Mouse (Mus musculus) hindbrain, embryonic 15.5 days (tissue): ENCODE results near the gene Eif4h. TPM values are rescaled to one million over a fixed set of nuclear protein-coding genes. Genes with fewer than 3 reads are reported as not detected.
A peak's percentile ranks its signal among the peaks of the same experiment; 100 is the strongest.

Experiments used
- ATAC-seq: fragments of 200-750 bp; cut with Nextera tagmentation; 2 replicates; pipeline ENCODE4 v1.8.0; 2017; ENCODE audit warnings: low read depth, moderate number of reproducible peaks, moderate TSS enrichment; ENCODE audit not compliant: low FRiP score
- H3K27ac ChIP-seq: fragments of 300-500 bp; sonication (generic); replicated peaks from 2 replicates; pipeline ENCODE4 v1.5.1; 2015; ENCODE audit warnings: mild to moderate bottlenecking, inconsistent platforms
- H3K27me3 ChIP-seq: fragments of 300-500 bp; sonication (generic); 2 replicates; pipeline ENCODE4 v1.6.1; 2015; ENCODE audit warnings: control low read depth, inconsistent platforms
- H3K36me3 ChIP-seq: fragments of 300-500 bp; sonication (generic); 2 replicates; pipeline ENCODE4 v1.6.1; 2015; ENCODE audit warnings: control low read depth, inconsistent platforms
- H3K4me1 ChIP-seq: fragments of 300-500 bp; sonication (generic); replicated peaks from 2 replicates; pipeline ENCODE4 v1.6.1; 2015; ENCODE audit warnings: control low read depth, inconsistent platforms
- H3K4me2 ChIP-seq: fragments of 300-500 bp; sonication (generic); 2 replicates; pipeline ENCODE4 v1.6.1; 2015; ENCODE audit warnings: moderate library complexity, mild to moderate bottlenecking, inconsistent platforms
- H3K4me3 ChIP-seq: fragments of 300-500 bp; sonication (generic); 2 replicates; pipeline ENCODE4 v1.5.1; 2015; ENCODE audit warnings: mild to moderate bottlenecking, inconsistent platforms
- H3K9ac ChIP-seq: fragments of 300-500 bp; sonication (generic); 2 replicates; pipeline ENCODE4 v1.6.1; 2015; ENCODE audit warnings: inconsistent platforms
- H3K9me3 ChIP-seq: fragments of 300-500 bp; sonication (generic); 2 replicates; pipeline ENCODE4 v1.6.1; 2016; ENCODE audit warnings: control low read depth, inconsistent platforms
- WGBS: fragments of 180-500 bp; shearing (Covaris S2); methylation state at CpG from one replicate; pipeline ENCODE4 v1.1.7; 2015; 5-methylcytosine and 5-hydroxymethylcytosine counted together
- polyA plus RNA-seq: library from polyadenylated mRNA; unstranded; fragments of >200 nt; fragmentation: Nextera tagmentation; extraction: Ambion mirVana; gene quantifications from 2 replicates; pipeline ENCODE4 v1.2.1, GENCODE M21; 2015

The Eif4h gene
- polyA plus RNA-seq, 1 experiment from 2014 or later: 336 TPM

DNA sequence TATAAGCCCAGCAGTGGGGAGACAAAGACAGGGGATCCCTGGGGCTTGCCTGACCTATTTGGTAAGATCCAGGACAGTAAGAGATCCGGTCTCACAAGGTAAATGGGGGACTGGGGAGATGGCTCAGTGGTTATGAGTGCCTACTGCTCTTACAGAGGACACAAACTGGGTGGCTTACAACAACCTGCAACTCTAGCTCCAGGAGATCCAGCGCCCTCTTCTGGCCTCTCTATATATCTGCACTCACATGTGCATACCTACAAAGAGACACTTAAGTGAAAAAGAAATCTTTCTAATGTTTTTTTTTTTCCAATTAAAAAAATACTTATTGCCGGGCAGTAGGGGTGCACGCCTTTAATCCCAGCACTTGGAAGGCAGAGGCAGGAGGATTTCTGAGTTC lies 7.2 kb upstream of the Eif4h start:
- H3K27ac ChIP-seq: no peak overlapping the region
- no peak overlapping the region for H3K4me2 ChIP-seq
- no peaks in the 10 kb centered on the region for H3K27me3 ChIP-seq
- 78% methylated on average over 4 of the region's 4 CpGs for WGBS
- H3K36me3 ChIP-seq: no peaks in the 10 kb centered on the region
- H3K9me3 ChIP-seq: no peaks in the 10 kb centered on the region
- no peak overlapping the region for H3K4me3 ChIP-seq
- no peak for ATAC-seq
- no peak overlapping the region for H3K9ac ChIP-seq
- no peaks in the 10 kb centered on the region for H3K4me1 ChIP-seq

DNA sequence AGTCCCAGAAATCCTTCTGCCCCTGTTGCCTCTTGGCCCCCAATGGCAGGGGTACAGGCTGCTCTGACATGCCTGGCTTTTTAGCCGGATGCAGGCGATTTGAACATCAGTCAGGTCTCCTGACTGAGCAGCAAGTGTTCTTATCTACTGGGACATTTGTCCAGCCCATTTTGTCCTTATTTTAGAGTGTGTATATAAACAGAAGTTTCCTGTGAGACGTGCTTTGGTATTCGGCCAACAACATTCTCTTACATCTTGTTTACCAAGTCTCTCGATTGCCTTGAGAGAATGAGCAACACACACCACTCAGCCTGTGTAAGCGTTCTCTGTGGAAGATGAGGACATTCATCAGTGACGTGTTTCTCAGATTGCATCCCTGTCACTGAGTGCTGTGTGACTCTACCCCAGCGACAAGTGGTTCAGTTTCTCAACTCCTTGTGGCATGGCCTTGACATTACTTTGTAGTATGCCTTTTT lies 5.4 kb upstream of the Eif4h start:
- no peak overlapping the region for H3K4me2 ChIP-seq
- 75% methylated on average over 8 of the region's 8 CpGs for WGBS

DNA sequence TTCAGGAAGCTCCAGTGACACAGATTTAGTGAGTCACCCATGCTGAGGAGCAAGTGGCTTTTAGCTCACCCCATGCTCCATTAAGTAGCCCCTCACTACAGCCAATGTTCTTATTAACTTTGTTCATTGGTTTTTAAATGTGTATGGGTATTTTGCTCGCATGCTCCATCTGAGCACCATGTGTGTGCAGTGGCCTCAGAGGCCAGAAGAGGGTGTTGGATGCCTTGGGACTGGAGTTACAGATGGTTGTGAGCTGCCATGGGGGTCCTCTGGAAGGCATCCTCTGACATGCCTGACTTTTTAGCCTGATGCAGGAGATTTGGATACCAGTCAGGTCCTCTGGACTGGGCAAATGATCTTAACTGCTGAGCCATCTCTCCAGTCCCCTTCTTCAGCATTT lies 4.8 kb upstream of the Eif4h start:
- no peak overlapping the region for H3K4me3 ChIP-seq
- no peaks in the 10 kb centered on the region for H3K27me3 ChIP-seq
- H3K9ac ChIP-seq: no peak overlapping the region
- no peak overlapping the region for H3K4me2 ChIP-seq
- ATAC-seq: no peak
- peaks cover 5% of the 10 kb centered on the region; the same call in 1 of the 2 replicates for H3K4me1 ChIP-seq
- H3K36me3 ChIP-seq: no peaks in the 10 kb centered on the region
- WGBS: 83% methylated on average over 1 of the region's 1 CpGs
- H3K9me3 ChIP-seq: no peaks in the 10 kb centered on the region
- no peak overlapping the region for H3K27ac ChIP-seq

More for the DNA sequence above, 5.4 kb upstream of the Eif4h start:
- no peak for ATAC-seq
- Histone ChIP-seq H3K27ac (no peak overlapping the region), H3K27me3 (no peaks in the 10 kb centered on the region), H3K9me3 (no peaks in the 10 kb centered on the region), H3K9ac (no peak overlapping the region), H3K4me3 (no peak overlapping the region), H3K4me1 (peaks cover 3% of the 10 kb centered on the region; the same call in 1 of the 2 replicates), H3K36me3 (no peaks in the 10 kb centered on the region)

DNA sequence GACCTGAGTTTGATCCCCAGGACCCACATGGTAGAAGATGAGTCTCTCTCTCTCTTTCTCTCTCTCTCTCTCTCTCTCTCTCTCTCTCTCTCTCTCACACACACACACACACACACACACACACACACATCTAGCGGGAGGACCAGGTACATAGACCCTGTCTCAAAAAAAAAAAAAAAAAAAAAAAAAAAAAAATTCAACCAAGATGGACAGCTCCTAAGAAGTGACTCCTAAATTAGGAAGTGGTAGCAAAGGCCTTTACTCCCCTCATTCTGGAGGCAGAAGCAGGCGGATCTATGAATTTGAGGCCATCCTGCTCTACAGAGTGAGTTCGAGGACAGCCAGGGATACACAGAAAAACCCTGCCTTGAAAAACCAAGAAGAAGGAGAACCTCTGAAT lies 1.1 kb upstream of the Eif4h start:
- no peak overlapping the region for H3K9ac ChIP-seq
- H3K4me3 ChIP-seq: no peak overlapping the region
- no peaks in the 10 kb centered on the region for H3K9me3 ChIP-seq
- 0 out of 2 replicates have a peak, but pooled peaks cover 4% of the 10 kb centered on the region for H3K36me3 ChIP-seq
- no peak overlapping the region for H3K27ac ChIP-seq
- H3K4me1 ChIP-seq: peaks cover 19% of the 10 kb centered on the region
- no peak overlapping the region for H3K4me2 ChIP-seq
- WGBS: 90% methylated on average over 3 of the region's 3 CpGs
- H3K27me3 ChIP-seq: no peaks in the 10 kb centered on the region
- ATAC-seq: no peak

DNA sequence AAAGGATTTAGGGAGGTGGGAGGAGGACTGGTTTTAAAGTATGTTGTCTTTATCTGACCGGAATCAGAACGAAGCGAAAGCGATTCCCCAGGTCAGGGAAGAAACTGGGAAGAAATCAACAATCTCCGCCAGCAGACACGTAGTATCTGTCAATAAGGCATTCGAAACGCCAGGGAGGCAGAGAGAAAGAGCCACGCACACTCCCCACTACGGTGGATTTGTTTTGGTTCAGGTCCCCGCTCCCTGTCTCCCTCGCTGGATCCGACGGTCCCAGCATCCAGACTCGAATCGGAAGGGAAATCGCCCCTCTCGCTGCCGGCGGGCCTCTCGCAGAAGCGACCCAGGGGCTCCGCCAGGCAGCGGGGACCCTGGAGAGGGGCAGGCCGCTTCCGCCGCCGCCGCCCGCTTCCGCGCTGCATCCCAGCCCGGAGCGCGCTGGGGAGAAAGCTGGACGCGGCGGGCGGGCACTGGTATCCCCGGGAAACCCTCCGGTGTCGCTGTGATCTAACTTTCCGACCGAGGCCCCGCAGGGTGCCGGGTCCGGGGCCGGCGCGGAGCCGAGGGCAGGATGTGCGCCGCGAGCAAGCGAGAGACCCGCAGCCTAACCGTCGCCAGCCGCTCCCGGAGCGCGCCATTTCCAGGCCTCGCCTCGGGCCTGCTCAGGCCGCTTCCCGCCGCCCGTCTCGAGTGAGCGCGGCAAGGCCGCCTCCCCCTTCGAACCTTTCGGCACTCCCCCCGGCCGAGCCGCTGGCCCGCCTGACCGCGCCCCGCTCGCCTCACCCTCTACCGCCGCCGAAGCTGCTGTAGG lies 625 bp downstream of the Eif4h start:
- WGBS: under 1% methylated on average over 78 of the region's 85 CpGs
- Histone ChIP-seq H3K27ac (peak overlapping the region; percentile 96), H3K9ac (peak overlapping the region; percentile 99), H3K4me2 (peak overlapping the region; percentile 82), H3K36me3 (0 out of 2 replicates have a peak, but pooled peaks cover 4% of the 10 kb centered on the region), H3K9me3 (no peaks in the 10 kb centered on the region), H3K4me1 (peaks cover 19% of the 10 kb centered on the region), H3K27me3 (no peaks in the 10 kb centered on the region), H3K4me3 (peak overlapping the region; percentile 97)
- ATAC-seq: peak; percentile 80

DNA sequence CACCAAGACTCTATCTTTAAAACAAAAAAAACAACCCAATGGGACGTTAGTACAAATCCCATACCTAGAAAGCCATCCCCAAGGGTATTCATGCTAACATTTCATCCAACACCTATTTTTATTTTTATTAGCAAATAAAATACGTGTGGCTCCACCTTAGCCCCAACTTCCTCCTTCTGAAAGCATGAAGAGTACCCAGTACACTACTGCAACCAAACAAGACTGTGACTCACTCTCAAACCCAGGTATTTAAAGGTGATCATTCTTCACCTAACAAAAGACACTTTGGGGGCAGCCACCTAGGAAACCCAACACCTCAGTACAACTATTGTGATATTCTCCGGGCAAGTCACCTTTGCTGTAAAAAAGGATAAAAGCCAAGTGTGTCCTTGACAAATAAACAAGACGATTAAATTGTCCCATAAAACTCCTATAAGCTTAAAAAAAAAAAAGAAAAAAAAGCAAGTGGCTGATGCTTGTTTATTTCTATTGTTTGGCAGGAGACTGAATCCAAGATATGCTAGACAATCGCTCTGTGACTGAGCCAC lies 1.4 kb downstream of the Eif4h start:
- Histone ChIP-seq H3K27ac (peak overlapping the region; percentile 96), H3K36me3 (0 out of 2 replicates have a peak, but pooled peaks cover 4% of the 10 kb centered on the region)
- WGBS: 35% methylated on average over 5 of the region's 5 CpGs

DNA sequence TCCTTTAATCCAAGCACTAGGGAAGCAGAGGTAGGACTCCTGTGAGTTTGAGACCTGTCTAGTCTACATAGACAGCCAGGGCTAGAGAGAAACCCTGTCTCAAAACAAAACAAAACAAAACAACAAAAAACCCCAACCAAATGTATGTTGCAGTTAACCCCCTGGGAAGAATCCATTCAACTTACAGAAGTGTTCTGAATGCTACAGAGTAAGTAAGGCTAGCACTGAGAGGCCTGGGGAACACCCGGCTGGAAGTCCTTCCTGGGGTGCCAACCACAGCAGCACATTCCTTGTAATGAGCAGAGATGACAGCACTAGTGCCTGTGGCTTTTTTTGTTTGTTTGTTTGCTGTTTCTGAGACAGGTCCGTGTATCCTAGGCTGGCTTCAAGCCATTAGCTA lies 6.4 kb downstream of the Eif4h start:
- no peak for ATAC-seq
- Histone ChIP-seq H3K4me2 (no peak overlapping the region), H3K4me1 (peaks cover 10% of the 10 kb centered on the region), H3K9ac (no peak overlapping the region), H3K9me3 (no peaks in the 10 kb centered on the region), H3K27me3 (no peaks in the 10 kb centered on the region), H3K36me3 (peaks cover 8% of the 10 kb centered on the region), H3K4me3 (no peak overlapping the region), H3K27ac (no peak overlapping the region)
- 52% methylated on average over 2 of the region's 2 CpGs for WGBS

More for the DNA sequence above, 1.4 kb downstream of the Eif4h start:
- Histone ChIP-seq H3K9me3 (no peaks in the 10 kb centered on the region), H3K4me1 (peaks cover 19% of the 10 kb centered on the region), H3K27me3 (no peaks in the 10 kb centered on the region), H3K4me2 (peak overlapping the region; percentile 82), H3K4me3 (peak overlapping the region; percentile 97), H3K9ac (peak overlapping the region; percentile 99)
- no peak for ATAC-seq

DNA sequence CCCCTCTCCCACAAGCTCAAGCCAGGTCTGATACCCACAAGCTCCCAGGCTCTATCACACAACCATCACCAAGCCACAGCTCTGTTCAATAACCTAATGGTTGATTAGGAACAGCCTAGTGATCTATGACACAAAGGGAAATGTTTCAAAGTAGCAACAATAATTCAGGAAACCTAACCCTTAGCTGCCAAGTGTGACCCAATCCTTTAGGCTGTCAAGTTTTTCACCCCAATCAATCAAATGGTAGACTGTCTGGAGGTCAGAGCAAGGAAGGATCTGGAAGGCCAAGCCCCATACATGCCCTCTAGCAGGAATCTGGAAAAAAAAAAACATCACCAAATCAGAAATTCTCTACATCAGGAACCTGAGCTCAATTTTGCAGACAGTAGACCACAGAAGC lies 8.5 kb downstream of the Eif4h start:
- H3K9ac ChIP-seq: no peak overlapping the region
- no peaks in the 10 kb centered on the region for H3K4me1 ChIP-seq
- no peaks in the 10 kb centered on the region for H3K27me3 ChIP-seq
- no peak overlapping the region for H3K27ac ChIP-seq
- peaks cover 26% of the 10 kb centered on the region for H3K36me3 ChIP-seq
- H3K9me3 ChIP-seq: no peaks in the 10 kb centered on the region
- ATAC-seq: no peak
- H3K4me2 ChIP-seq: no peak overlapping the region
- H3K4me3 ChIP-seq: no peak overlapping the region

DNA sequence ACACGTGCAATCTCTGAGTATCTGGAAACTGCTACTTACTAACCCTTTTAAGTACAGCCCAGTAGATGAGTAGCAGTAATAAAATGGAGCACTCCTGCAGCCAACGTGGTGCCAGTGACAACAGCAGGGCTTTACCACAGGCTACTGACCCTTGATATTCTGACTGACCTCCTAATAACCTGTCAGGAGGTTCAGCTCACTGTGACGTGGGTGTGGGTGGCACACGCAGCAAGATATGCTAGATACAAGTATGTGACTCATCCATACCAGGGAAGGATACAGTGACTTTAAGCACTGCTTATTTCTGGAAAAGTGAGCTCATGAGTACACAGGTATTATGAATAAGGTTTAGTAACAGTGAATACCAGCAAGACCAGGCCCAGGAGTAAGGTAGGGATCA lies 9.8 kb downstream of the Eif4h start:
- Histone ChIP-seq H3K9me3 (no peaks in the 10 kb centered on the region), H3K4me3 (no peak overlapping the region), H3K27ac (no peak overlapping the region), H3K4me2 (no peak overlapping the region), H3K27me3 (no peaks in the 10 kb centered on the region), H3K36me3 (peaks cover 34% of the 10 kb centered on the region), H3K9ac (no peak overlapping the region), H3K4me1 (no peaks in the 10 kb centered on the region)
- no peak for ATAC-seq
- 88% methylated on average over 4 of the region's 4 CpGs for WGBS

DNA sequence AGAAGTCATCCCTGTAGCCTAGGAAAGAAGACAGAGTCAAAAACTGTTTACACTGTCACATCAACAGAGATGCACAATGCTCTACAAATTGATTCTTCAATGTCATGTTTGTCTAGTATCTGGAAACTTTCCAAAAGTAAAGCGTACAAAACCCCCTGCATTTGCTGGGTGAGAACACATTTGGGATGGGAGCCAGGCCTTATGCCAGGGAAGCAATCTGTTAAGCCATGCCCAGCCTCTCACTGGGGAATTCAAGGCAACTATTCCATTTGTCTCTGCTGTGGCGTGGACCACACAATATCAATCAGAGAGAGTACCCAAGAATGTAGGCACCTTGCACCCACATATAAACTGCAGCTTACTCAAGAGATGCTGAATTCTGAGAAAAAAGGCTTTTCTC lies 17.2 kb downstream of the Eif4h start:
- Histone ChIP-seq H3K27ac (no peak overlapping the region), H3K4me1 (0 out of 2 replicates have a peak, but pooled peaks cover 5% of the 10 kb centered on the region), H3K9ac (no peak overlapping the region), H3K9me3 (no peaks in the 10 kb centered on the region), H3K36me3 (peaks cover 87% of the 10 kb centered on the region), H3K4me2 (no peak overlapping the region), H3K27me3 (no peaks in the 10 kb centered on the region), H3K4me3 (no peak overlapping the region)
- ATAC-seq: no peak
- WGBS: 55% methylated on average over 2 of the region's 2 CpGs

DNA sequence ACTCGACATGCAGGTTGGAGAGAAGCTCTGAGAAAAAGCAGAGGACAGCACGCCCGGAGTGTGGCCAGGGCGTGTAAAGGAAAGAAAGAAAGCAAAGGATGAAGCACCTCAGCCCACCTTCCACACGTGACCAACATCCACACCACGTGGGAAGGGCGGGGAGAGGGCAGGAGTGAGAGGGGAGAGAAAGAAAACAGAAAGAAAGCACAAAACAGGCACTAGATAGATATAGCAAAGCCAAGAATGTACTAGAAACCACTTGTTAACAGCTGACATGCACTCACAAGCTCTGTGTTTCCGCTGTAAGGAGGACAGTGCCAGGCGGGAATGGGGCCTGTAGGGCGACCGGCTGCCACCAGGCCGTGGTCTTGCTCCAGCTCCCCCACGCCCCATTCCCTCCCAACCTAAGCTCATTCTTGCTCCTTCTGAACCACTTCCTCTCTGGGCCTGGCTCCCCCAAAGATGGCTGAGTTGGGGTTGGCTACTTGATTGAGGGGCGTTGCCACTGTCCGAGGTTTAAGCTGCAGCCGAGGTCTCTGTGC lies 18.1 kb downstream of the Eif4h start:
- Histone ChIP-seq H3K36me3 (peaks cover 78% of the 10 kb centered on the region), H3K27me3 (no peaks in the 10 kb centered on the region), H3K4me2 (no peak overlapping the region), H3K27ac (no peak overlapping the region), H3K4me3 (no peak overlapping the region), H3K9me3 (no peaks in the 10 kb centered on the region), H3K9ac (no peak overlapping the region), H3K4me1 (0 out of 2 replicates have a peak, but pooled peaks cover 5% of the 10 kb centered on the region)
- 95% methylated on average over 16 of the region's 16 CpGs for WGBS
- ATAC-seq: no peak

DNA sequence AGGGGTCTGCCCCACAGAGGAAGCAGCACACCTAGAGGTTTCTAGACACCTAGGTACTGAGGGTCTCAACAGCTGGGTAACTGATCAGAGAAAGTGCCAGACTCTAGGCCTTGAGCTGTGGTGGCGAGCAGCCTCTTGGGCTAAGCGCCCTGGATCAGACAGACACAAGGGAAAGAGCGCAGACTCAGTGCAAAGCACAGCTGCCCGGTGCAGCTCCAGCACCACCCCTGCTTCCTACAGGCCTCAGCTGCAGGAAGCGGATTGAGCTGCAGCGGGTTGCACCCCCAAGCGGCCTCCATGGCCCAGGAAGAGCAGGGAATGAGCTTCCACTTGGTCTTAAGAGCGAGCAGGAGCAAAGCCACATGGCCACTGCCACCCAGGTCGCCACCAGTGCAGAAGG lies 18.8 kb downstream of the Eif4h start:
- ATAC-seq: no peak
- Histone ChIP-seq H3K36me3 (peaks cover 71% of the 10 kb centered on the region), H3K27ac (no peak overlapping the region), H3K4me2 (no peak overlapping the region), H3K27me3 (no peaks in the 10 kb centered on the region), H3K9me3 (no peaks in the 10 kb centered on the region), H3K9ac (no peak overlapping the region), H3K4me1 (0 out of 2 replicates have a peak, but pooled peaks cover 5% of the 10 kb centered on the region), H3K4me3 (no peak overlapping the region)
- WGBS: 92% methylated on average over 9 of the region's 9 CpGs
